Mouse (Mus musculus) forebrain, embryonic 12.5 days (tissue): ENCODE data around the gene Atcay. TPM values are rescaled to one million over a fixed set of nuclear protein-coding genes. Genes with fewer than 3 reads are reported as not detected.
"Not testable (repeated sequence)": the region's sequence is repeated elsewhere in the genome, so short reads cannot be mapped to it uniquely, and the experiment has no call there.

ENCODE experiments used
- ATAC-seq: fragments of 200-750 bp; cut with Nextera tagmentation; 2 replicates; pipeline ENCODE4 v1.8.0; 2017; ENCODE audit warnings: moderate TSS enrichment; ENCODE audit not compliant: low FRiP score
- H3K27ac ChIP-seq: fragments of 300-500 bp; sonication (generic); 2 replicates; pipeline ENCODE4 v1.5.1; 2016; ENCODE audit warnings: mild to moderate bottlenecking
- H3K27me3 ChIP-seq: fragments of 300-500 bp; sonication (generic); 2 replicates; pipeline ENCODE4 v1.6.1; 2016; ENCODE audit warnings: mild to moderate bottlenecking
- H3K36me3 ChIP-seq: fragments of 300-500 bp; sonication (generic); replicated peaks from 2 replicates; pipeline ENCODE4 v1.6.1; 2016; ENCODE audit warnings: mild to moderate bottlenecking
- H3K4me1 ChIP-seq: fragments of 300-500 bp; sonication (generic); 2 replicates; pipeline ENCODE4 v1.6.1; 2016
- H3K4me2 ChIP-seq: fragments of 300-500 bp; sonication (generic); 2 replicates; pipeline ENCODE4 v1.6.1; 2016; ENCODE audit warnings: mild to moderate bottlenecking, moderate library complexity
- H3K4me3 ChIP-seq: fragments of 300-500 bp; sonication (generic); replicated peaks from 2 replicates; pipeline ENCODE4 v1.5.1; 2016; ENCODE audit warnings: mild to moderate bottlenecking
- H3K9ac ChIP-seq: fragments of 300-500 bp; sonication (generic); 2 replicates; pipeline ENCODE4 v1.6.1; 2016; ENCODE audit warnings: mild to moderate bottlenecking
- H3K9me3 ChIP-seq: fragments of 300-500 bp; sonication (generic); 2 replicates; pipeline ENCODE4 v1.6.1; 2016
- WGBS: fragments of 180-500 bp; shearing (Covaris S2); methylation state at CpG from one replicate; pipeline ENCODE4 v1.1.7; 2016; 5-methylcytosine and 5-hydroxymethylcytosine counted together
- polyA plus RNA-seq: library from polyadenylated mRNA; unstranded; fragments of >200 nt; fragmentation: Nextera tagmentation; extraction: Ambion mirVana; gene quantifications from 2 replicates; pipeline ENCODE4 v1.2.1, GENCODE M21; 2016

The Atcay gene
- polyA plus RNA-seq, 1 experiment from 2014 or later, result 31.8 TPM

- not testable (repeated sequence) for ATAC-seq, H3K27me3 ChIP-seq, H3K9me3 ChIP-seq, H3K9ac ChIP-seq
- H3K4me1 ChIP-seq, result peaks cover 43% of the 10 kb centered on the region
- peaks cover 74% of the 10 kb centered on the region for H3K36me3 ChIP-seq
- 82% methylated on average over 12 of the region's 12 CpGs for WGBS
- peak overlapping the region; percentile 69; the same call in 1 of the 2 replicates for H3K27ac ChIP-seq
- 0 out of 2 replicates have a peak overlapping the region, but pooled peaks have one; percentile 4 for H3K4me2 ChIP-seq
- peak overlapping the region; percentile 2; the same call in 1 of the 2 replicates for H3K4me3 ChIP-seq
Measured at GRCm38 (mm10) chr10:81181860-81182259, 48.8 kb downstream of the Atcay start.

DNA sequence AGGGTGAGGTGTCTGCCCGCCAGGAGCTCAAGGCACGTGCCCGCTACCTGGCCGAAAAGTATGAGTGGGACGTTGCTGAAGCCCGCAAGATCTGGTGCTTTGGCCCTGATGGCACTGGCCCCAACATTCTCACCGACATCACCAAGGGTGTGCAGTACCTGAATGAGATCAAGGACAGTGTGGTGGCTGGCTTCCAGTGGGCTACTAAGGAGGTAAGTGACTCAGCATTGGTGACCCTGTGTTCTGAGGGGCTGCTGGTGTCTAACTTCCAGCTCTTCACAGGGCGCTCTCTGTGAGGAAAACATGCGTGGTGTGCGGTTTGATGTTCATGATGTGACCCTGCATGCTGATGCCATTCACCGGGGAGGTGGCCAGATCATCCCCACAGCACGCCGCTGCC, 49.7 kb downstream of the Atcay start:
- no peaks in the 10 kb centered on the region for H3K27me3 ChIP-seq
- H3K4me1 ChIP-seq, result peaks cover 44% of the 10 kb centered on the region
- H3K36me3 ChIP-seq, result peaks cover 69% of the 10 kb centered on the region
- H3K27ac ChIP-seq, result 0 out of 2 replicates have a peak overlapping the region, but pooled peaks have one; percentile 21
- H3K4me3 ChIP-seq, result no peak overlapping the region
- H3K4me2 ChIP-seq, result no peak overlapping the region
- ATAC-seq, result no peak
- no peak overlapping the region for H3K9ac ChIP-seq
- no peaks in the 10 kb centered on the region for H3K9me3 ChIP-seq
- WGBS, result 93% methylated on average over 13 of the region's 13 CpGs

- H3K4me1 ChIP-seq, result peaks cover 56% of the 10 kb centered on the region
- no peak overlapping the region for H3K4me2 ChIP-seq
- H3K27ac ChIP-seq, result no peak overlapping the region
- H3K9me3 ChIP-seq, result no peaks in the 10 kb centered on the region
- H3K27me3 ChIP-seq, result no peaks in the 10 kb centered on the region
- no peak for ATAC-seq
- H3K9ac ChIP-seq, result no peak overlapping the region
- 91% methylated on average over 32 of the region's 32 CpGs for WGBS
- H3K4me3 ChIP-seq, result no peak overlapping the region
- H3K36me3 ChIP-seq, result peaks cover 59% of the 10 kb centered on the region
Measured at GRCm38 (mm10) chr10:81179451-81180342, 50.9 kb downstream of the Atcay start.

DNA sequence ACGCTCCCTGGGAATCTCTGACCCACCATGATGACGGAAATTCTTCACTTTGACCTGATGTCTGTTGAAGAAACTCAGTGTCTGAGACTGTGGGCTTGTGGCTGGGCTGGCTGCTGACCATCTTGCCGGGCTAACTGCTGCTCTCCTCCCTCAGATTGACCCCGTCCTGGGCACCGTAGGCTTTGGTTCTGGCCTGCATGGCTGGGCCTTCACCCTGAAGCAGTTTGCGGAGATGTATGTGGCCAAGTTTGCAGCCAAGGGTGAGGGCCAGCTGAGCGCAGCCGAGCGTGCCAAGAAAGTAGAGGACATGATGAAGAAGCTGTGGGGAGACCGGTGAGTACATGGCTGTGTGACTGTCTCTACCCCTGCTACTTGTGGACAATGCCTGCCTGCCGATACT, 51.7 kb downstream of the Atcay start:
- H3K9me3 ChIP-seq, result no peaks in the 10 kb centered on the region
- peak overlapping the region; percentile 99; the same call in 1 of the 2 replicates for H3K9ac ChIP-seq
- peak overlapping the region; percentile 97; the same call in 1 of the 2 replicates for H3K4me2 ChIP-seq
- no peaks in the 10 kb centered on the region for H3K27me3 ChIP-seq
- H3K4me3 ChIP-seq, result no peak overlapping the region
- peaks cover 53% of the 10 kb centered on the region for H3K36me3 ChIP-seq
- no peak for ATAC-seq
- no peak overlapping the region for H3K27ac ChIP-seq
- peaks cover 59% of the 10 kb centered on the region for H3K4me1 ChIP-seq
- WGBS, result 91% methylated on average over 11 of the region's 11 CpGs

DNA sequence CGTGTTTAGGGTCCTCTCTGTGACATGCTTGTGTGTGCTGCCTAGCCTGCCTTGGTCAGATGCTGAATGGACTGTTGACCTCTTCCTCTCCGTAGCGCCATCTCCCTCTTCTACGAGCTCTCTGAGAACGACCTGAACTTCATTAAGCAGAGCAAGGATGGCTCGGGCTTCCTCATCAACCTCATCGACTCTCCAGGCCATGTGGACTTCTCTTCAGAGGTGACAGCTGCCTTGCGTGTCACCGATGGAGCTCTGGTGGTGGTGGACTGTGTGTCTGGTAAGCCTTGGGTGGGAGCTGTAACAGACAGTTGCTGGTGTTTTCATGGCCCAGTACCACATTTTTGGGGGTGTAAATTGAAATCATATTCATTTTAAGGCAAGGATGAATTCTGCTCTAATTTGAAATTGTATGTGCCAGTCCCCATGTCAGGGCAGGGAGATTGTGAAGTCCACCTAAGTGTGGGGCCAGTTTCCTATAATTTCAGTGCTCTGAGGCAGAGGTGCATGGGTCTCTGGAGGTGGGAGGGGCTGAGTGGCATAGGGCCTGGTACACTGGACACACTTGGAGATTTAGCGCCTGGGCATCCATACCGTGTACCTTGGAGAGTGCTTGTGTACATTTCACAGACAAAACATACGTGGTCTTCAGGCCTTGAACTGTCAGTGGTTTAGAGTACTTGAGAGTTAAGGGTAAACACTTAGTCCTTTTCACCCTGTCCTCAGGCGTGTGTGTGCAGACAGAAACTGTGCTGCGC, 52.5 kb downstream of the Atcay start:
- H3K9me3 ChIP-seq, result no peaks in the 10 kb centered on the region
- H3K4me3 ChIP-seq, result peak overlapping the region; percentile 100
- WGBS, result 72% methylated on average over 14 of the region's 14 CpGs
- peaks cover 53% of the 10 kb centered on the region for H3K36me3 ChIP-seq
- no peaks in the 10 kb centered on the region for H3K27me3 ChIP-seq
- peak overlapping the region; percentile 99 for H3K9ac ChIP-seq
- H3K27ac ChIP-seq, result peak overlapping the region; percentile 95; the same call in 1 of the 2 replicates
- no peak for ATAC-seq
- H3K4me1 ChIP-seq, result peaks cover 60% of the 10 kb centered on the region
- peak overlapping the region; percentile 97 for H3K4me2 ChIP-seq

DNA sequence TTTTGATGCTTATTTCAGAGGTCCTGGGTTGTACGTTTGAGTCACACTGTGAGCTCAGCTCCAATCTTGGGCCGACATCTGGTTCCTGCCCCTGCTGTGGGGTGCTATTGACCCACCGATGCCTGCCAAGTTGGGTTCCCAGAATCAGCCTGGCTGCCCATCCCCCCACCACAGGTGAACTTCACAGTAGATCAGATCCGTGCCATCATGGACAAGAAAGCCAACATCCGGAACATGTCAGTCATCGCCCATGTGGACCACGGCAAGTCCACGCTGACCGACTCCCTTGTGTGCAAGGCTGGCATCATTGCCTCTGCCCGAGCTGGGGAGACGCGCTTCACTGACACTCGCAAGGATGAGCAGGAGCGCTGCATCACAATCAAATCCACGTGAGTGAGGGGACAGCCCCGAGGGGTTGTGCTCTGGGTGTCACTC, 53.1 kb downstream of the Atcay start:
- Histone ChIP-seq H3K36me3 (peaks cover 53% of the 10 kb centered on the region), H3K4me1 (peaks cover 62% of the 10 kb centered on the region)

GRCm38 (mm10) chr10:81176466-81177271, 54.0 kb downstream of the Atcay start, which contains the start of gene Eef2:
Eef2 (plus strand) TSS chr10:81176631.
- H3K4me1 ChIP-seq, result peaks cover 54% of the 10 kb centered on the region
- H3K27me3 ChIP-seq, result no peaks in the 10 kb centered on the region
- H3K9me3 ChIP-seq, result no peaks in the 10 kb centered on the region
- H3K36me3 ChIP-seq, result peaks cover 44% of the 10 kb centered on the region
- H3K27ac ChIP-seq, result peak within 1 kb of the TSS; percentile 95
- H3K4me2 ChIP-seq, result peak within 1 kb of the TSS; percentile 97
- peak; percentile 84 for ATAC-seq
- H3K4me3 ChIP-seq, result peak within 1 kb of the TSS; percentile 100
- under 1% methylated on average over 77 of the region's 77 CpGs for WGBS
- H3K9ac ChIP-seq, result peak within 1 kb of the TSS; percentile 99

More for the DNA sequence above, 53.1 kb downstream of the Atcay start:
- H3K9ac ChIP-seq, result peak overlapping the region; percentile 99
- H3K9me3 ChIP-seq, result no peaks in the 10 kb centered on the region
- peak overlapping the region; percentile 100 for H3K4me3 ChIP-seq
- no peak for ATAC-seq
- peak overlapping the region; percentile 95 for H3K27ac ChIP-seq
- peak overlapping the region; percentile 97 for H3K4me2 ChIP-seq
- no peaks in the 10 kb centered on the region for H3K27me3 ChIP-seq
- WGBS, result 18% methylated on average over 16 of the region's 16 CpGs

DNA sequence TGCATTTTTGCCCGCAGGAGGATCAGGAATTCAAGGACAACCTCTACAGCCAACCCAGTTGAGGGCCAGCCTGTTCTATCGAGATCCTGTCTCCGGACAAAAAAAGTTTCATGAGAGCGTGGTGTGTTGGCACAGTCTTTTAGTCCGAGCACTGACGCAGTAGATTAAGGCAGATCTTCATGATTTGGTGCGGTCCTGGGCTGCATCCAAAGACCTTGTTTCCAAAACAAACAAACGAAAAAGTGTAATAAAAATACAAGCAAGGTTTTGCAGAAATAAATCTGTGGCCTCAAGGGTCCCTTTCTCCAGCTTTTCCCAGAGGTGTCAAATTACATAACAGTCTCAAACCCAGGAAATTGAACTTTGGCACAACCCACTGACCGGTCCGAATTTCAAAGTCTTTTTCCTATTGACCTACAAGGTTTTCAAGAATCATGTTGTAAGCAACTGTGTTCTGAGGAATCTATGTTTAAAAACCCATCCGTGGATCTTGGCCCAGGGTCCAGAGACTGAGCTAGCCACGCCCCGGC, 54.6 kb downstream of the Atcay start:
- H3K4me1 ChIP-seq, result peaks cover 53% of the 10 kb centered on the region
- peak overlapping the region; percentile 29; the same call in 1 of the 2 replicates for H3K9ac ChIP-seq
- peak overlapping the region; percentile 100 for H3K4me3 ChIP-seq
- no peaks in the 10 kb centered on the region for H3K9me3 ChIP-seq
- peak overlapping the region; percentile 97 for H3K4me2 ChIP-seq
- WGBS, result 11% methylated on average over 13 of the region's 13 CpGs
- ATAC-seq, result peak; percentile 12
- H3K36me3 ChIP-seq, result peaks cover 37% of the 10 kb centered on the region
- no peaks in the 10 kb centered on the region for H3K27me3 ChIP-seq
- H3K27ac ChIP-seq, result peak overlapping the region; percentile 95

GRCm38 (mm10) chr10:81175345-81175701, 55.3 kb downstream of the Atcay start:
- H3K36me3 ChIP-seq, result peaks cover 31% of the 10 kb centered on the region
- H3K9ac ChIP-seq, ATAC-seq, H3K9me3 ChIP-seq, H3K27me3 ChIP-seq: not testable (repeated sequence)
- H3K27ac ChIP-seq, result peak overlapping the region; percentile 95
- WGBS, result 11% methylated on average over 4 of the region's 4 CpGs
- H3K4me3 ChIP-seq, result peak overlapping the region; percentile 38; the same call in 1 of the 2 replicates
- peaks cover 53% of the 10 kb centered on the region for H3K4me1 ChIP-seq
- peak overlapping the region; percentile 72 for H3K4me2 ChIP-seq

GRCm38 (mm10) chr10:81174617-81175344, 55.9 kb downstream of the Atcay start:
- no peaks in the 10 kb centered on the region for H3K9me3 ChIP-seq
- peak; percentile 51 for ATAC-seq
- H3K4me3 ChIP-seq, result peak overlapping the region; percentile 38
- peak overlapping the region; percentile 95 for H3K27ac ChIP-seq
- peak overlapping the region; percentile 57 for H3K9ac ChIP-seq
- 1% methylated on average over 29 of the region's 29 CpGs for WGBS
- H3K36me3 ChIP-seq, result peaks cover 25% of the 10 kb centered on the region
- peak overlapping the region; percentile 72 for H3K4me2 ChIP-seq
- H3K27me3 ChIP-seq, result no peaks in the 10 kb centered on the region
- H3K4me1 ChIP-seq, result peaks cover 53% of the 10 kb centered on the region

DNA sequence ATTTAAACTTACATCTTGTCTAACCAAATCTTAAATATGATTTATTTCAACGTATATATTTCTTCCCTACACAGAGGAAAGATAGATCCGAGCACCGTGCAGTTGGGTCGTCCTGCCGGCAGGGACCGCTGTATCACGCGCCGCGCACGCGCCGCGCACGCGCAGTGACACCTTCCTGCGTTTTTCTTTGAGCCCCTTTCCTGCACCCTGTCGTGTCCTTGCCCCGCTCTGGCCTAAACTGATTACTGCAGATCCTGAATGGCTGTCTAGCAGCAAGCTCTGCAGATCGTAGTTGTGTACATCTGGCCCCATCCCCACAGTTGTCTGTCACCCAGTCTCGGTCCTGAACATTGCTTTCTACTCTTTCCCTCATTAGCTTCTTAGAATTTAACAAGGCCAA, 57.5 kb downstream of the Atcay start:
- peaks cover 49% of the 10 kb centered on the region for H3K4me1 ChIP-seq
- WGBS, result 4% methylated on average over 21 of the region's 21 CpGs
- 0 out of 2 replicates have a peak, but pooled peaks have one; percentile 6 for ATAC-seq
- H3K27ac ChIP-seq, result peak overlapping the region; percentile 95
- H3K27me3 ChIP-seq, result no peaks in the 10 kb centered on the region
- peak overlapping the region; percentile 0; the same call in 1 of the 2 replicates for H3K4me3 ChIP-seq
- no peaks in the 10 kb centered on the region for H3K9me3 ChIP-seq
- peak overlapping the region; percentile 37 for H3K4me2 ChIP-seq
- peak overlapping the region; percentile 47 for H3K9ac ChIP-seq
- H3K36me3 ChIP-seq, result peaks cover 9% of the 10 kb centered on the region
